Mouse (Mus musculus): ENCODE measurements at regions not wholly inside any gene's neighbourhood (a gene's known extent, or its start where the extent isn't known, plus 50 kb on each side); places are given as distances from the start of the nearest gene placed in this dataset.
A peak's percentile ranks its signal among the peaks of the same experiment; 100 is the strongest.

GRCm38 (mm10) chr7:50993707-50994106 lies 394.7 kb downstream of the 4933405O20Rik start:
- 51% methylated on average over 1 of the region's 1 CpGs for WGBS
- TF ChIP-seq CTCF (IDR thresholded peaks at IDR 0.05; ENCODE audit: low read depth) = no peak
- no peak for ATAC-seq

GRCm38 (mm10) chr7:51041899-51042667 lies 443.1 kb downstream of the 4933405O20Rik start:
- no peak overlapping the region for H3K4me2 ChIP-seq (ENCODE audit: low read depth)
- WGBS = 49% methylated on average over 3 of the region's 3 CpGs
- H3K27ac ChIP-seq (ENCODE audit: low read depth, low read length) = no peak overlapping the region
- H3K27me3 ChIP-seq (ENCODE audit: insufficient read depth, low read length) = no peaks in the 10 kb centered on the region
- no peak overlapping the region for H3K4me3 ChIP-seq (ENCODE audit: low read depth, low read length)
- no peak overlapping the region for H3K9ac ChIP-seq
- no peaks in the 10 kb centered on the region for H3K9me3 ChIP-seq (ENCODE audit: low read length)
- H3K36me3 ChIP-seq (ENCODE audit: insufficient read depth) = no peaks in the 10 kb centered on the region
- DNase-seq (peak; percentile 6), ATAC-seq (no peak)
- no peaks in the 10 kb centered on the region for H3K4me1 ChIP-seq (ENCODE audit: insufficient read depth)
- TF ChIP-seq CTCF (IDR thresholded peaks at IDR 0.05; ENCODE audit: low read depth) = no peak

More at GRCm38 (mm10) chr7:50993707-50994106, 394.7 kb downstream of the 4933405O20Rik start:
- Histone ChIP-seq H3K4me3 (ENCODE audit: low read depth, low read length) (no peak overlapping the region), H3K4me1 (ENCODE audit: insufficient read depth) (no peaks in the 10 kb centered on the region), H3K9ac (no peak overlapping the region), H3K36me3 (ENCODE audit: insufficient read depth) (no peaks in the 10 kb centered on the region), H3K27ac (ENCODE audit: low read depth, low read length) (no peak overlapping the region), H3K9me3 (ENCODE audit: low read length) (no peaks in the 10 kb centered on the region), H3K4me2 (ENCODE audit: low read depth) (no peak overlapping the region), H3K27me3 (ENCODE audit: insufficient read depth, low read length) (no peaks in the 10 kb centered on the region)
- no peak for DNase-seq

- 86% methylated on average over 3 of the region's 3 CpGs for WGBS
- Histone ChIP-seq H3K4me3 (ENCODE audit: low read depth, low read length) (no peak overlapping the region), H3K4me1 (ENCODE audit: insufficient read depth) (no peaks in the 10 kb centered on the region), H3K9me3 (ENCODE audit: low read length) (no peaks in the 10 kb centered on the region), H3K27ac (ENCODE audit: low read depth, low read length) (no peak overlapping the region), H3K36me3 (ENCODE audit: insufficient read depth) (no peaks in the 10 kb centered on the region), H3K4me2 (ENCODE audit: low read depth) (no peak overlapping the region), H3K27me3 (ENCODE audit: insufficient read depth, low read length) (no peaks in the 10 kb centered on the region), H3K9ac (no peak overlapping the region)
- no peak for TF ChIP-seq CTCF (IDR thresholded peaks at IDR 0.05; ENCODE audit: low read depth)
- ATAC-seq (no peak), DNase-seq (no peak)
Observed at GRCm38 (mm10) chr7:51051496-51051895, 452.5 kb downstream of the 4933405O20Rik start.

- Histone ChIP-seq H3K9ac (no peak overlapping the region), H3K36me3 (ENCODE audit: insufficient read depth) (no peaks in the 10 kb centered on the region), H3K27ac (ENCODE audit: low read depth, low read length) (no peak overlapping the region), H3K4me3 (ENCODE audit: low read depth, low read length) (no peak overlapping the region), H3K4me2 (ENCODE audit: low read depth) (no peak overlapping the region), H3K9me3 (ENCODE audit: low read length) (no peaks in the 10 kb centered on the region), H3K27me3 (ENCODE audit: insufficient read depth, low read length) (no peaks in the 10 kb centered on the region), H3K4me1 (ENCODE audit: insufficient read depth) (no peaks in the 10 kb centered on the region)
- DNase-seq = no peak
- 15% methylated on average over 1 of the region's 1 CpGs for WGBS
- no peak for ATAC-seq
- no peak for TF ChIP-seq CTCF (IDR thresholded peaks at IDR 0.05; ENCODE audit: low read depth)
Observed at GRCm38 (mm10) chr7:51068376-51068775, 442.5 kb upstream of the Ano5 start.

- 73% methylated on average over 3 of the region's 3 CpGs for WGBS
- ATAC-seq (peak; percentile 40; the same call in 1 of the 2 replicates), DNase-seq (peak; percentile 11)
- Histone ChIP-seq H3K4me2 (ENCODE audit: low read depth) (no peak overlapping the region), H3K4me1 (ENCODE audit: insufficient read depth) (no peaks in the 10 kb centered on the region), H3K4me3 (ENCODE audit: low read depth, low read length) (no peak overlapping the region), H3K9ac (no peak overlapping the region), H3K27me3 (ENCODE audit: insufficient read depth, low read length) (no peaks in the 10 kb centered on the region), H3K36me3 (ENCODE audit: insufficient read depth) (no peaks in the 10 kb centered on the region), H3K27ac (ENCODE audit: low read depth, low read length) (no peak overlapping the region), H3K9me3 (ENCODE audit: low read length) (no peaks in the 10 kb centered on the region)
- TF ChIP-seq CTCF (IDR thresholded peaks at IDR 0.05; ENCODE audit: low read depth) = no peak
Observed at GRCm38 (mm10) chr7:51093774-51094173, 417.1 kb upstream of the Ano5 start.

- DNase-seq = no peak
- no peak for TF ChIP-seq CTCF (IDR thresholded peaks at IDR 0.05; ENCODE audit: low read depth)
Observed at GRCm38 (mm10) chr7:51101166-51101565, 409.7 kb upstream of the Ano5 start.

GRCm38 (mm10) chr7:51140796-51141195 lies 370.0 kb upstream of the Ano5 start:
- ATAC-seq = no peak
- WGBS = 83% methylated on average over 4 of the region's 4 CpGs
- no peaks in the 10 kb centered on the region for H3K9me3 ChIP-seq (ENCODE audit: low read length)

More at GRCm38 (mm10) chr7:51101166-51101565, 409.7 kb upstream of the Ano5 start:
- no peak overlapping the region for H3K4me3 ChIP-seq (ENCODE audit: low read depth, low read length)
- no peak overlapping the region for H3K27ac ChIP-seq (ENCODE audit: low read depth, low read length)
- 33% methylated on average over 2 of the region's 2 CpGs for WGBS
- no peaks in the 10 kb centered on the region for H3K36me3 ChIP-seq (ENCODE audit: insufficient read depth)
- H3K4me2 ChIP-seq (ENCODE audit: low read depth) = no peak overlapping the region
- no peaks in the 10 kb centered on the region for H3K27me3 ChIP-seq (ENCODE audit: insufficient read depth, low read length)
- no peaks in the 10 kb centered on the region for H3K4me1 ChIP-seq (ENCODE audit: insufficient read depth)
- H3K9me3 ChIP-seq (ENCODE audit: low read length) = no peaks in the 10 kb centered on the region
- no peak for ATAC-seq
- no peak overlapping the region for H3K9ac ChIP-seq

More at GRCm38 (mm10) chr7:51140796-51141195, 370.0 kb upstream of the Ano5 start:
- Histone ChIP-seq H3K4me3 (ENCODE audit: low read depth, low read length) (no peak overlapping the region), H3K27me3 (ENCODE audit: insufficient read depth, low read length) (no peaks in the 10 kb centered on the region), H3K4me1 (ENCODE audit: insufficient read depth) (no peaks in the 10 kb centered on the region), H3K36me3 (ENCODE audit: insufficient read depth) (no peaks in the 10 kb centered on the region), H3K27ac (ENCODE audit: low read depth, low read length) (no peak overlapping the region), H3K9ac (no peak overlapping the region), H3K4me2 (ENCODE audit: low read depth) (no peak overlapping the region)
- no peak for DNase-seq
- no peak for TF ChIP-seq CTCF (IDR thresholded peaks at IDR 0.05; ENCODE audit: low read depth)

Measured in forebrain, postnatal 0 days (tissue).